Mouse (Mus musculus): ENCODE measurements at regions not wholly inside any gene's neighbourhood (a gene's known extent, or its start where the extent isn't known, plus 50 kb on each side); places are given as distances from the start of the nearest gene placed in this dataset.

- Histone ChIP-seq H3K36me3 (ENCODE audit: control insufficient read depth, insufficient read depth, low read length) (no peaks in the 10 kb centered on the region), H3K4me3 (ENCODE audit: low read depth, low read length) (no peak overlapping the region), H3K9ac (ENCODE audit: low read length) (no peak overlapping the region), H3K27ac (ENCODE audit: low read depth, low read length) (no peak overlapping the region), H3K27me3 (ENCODE audit: control insufficient read depth, insufficient read depth, low read length) (no peaks in the 10 kb centered on the region), H3K4me2 (ENCODE audit: low read depth) (no peak overlapping the region), H3K4me1 (ENCODE audit: control insufficient read depth, insufficient read depth, low read length) (no peaks in the 10 kb centered on the region), H3K9me3 (ENCODE audit: control insufficient read depth, low read length) (no peaks in the 10 kb centered on the region)
- DNase-seq (ENCODE audit: low spot score), result no peak
- WGBS, result 82% methylated on average over 3 of the region's 3 CpGs
- ATAC-seq (ENCODE audit: insufficient read depth, low FRiP score, low TSS enrichment), result no peak
These were observed 1172.6 kb upstream of the Gulo start for GRCm38 (mm10) chr14:67181586-67181985.

- H3K27ac ChIP-seq (ENCODE audit: low read depth, low read length), result no peak overlapping the region
- no peak overlapping the region for H3K4me3 ChIP-seq (ENCODE audit: low read depth, low read length)
- H3K4me1 ChIP-seq (ENCODE audit: control insufficient read depth, insufficient read depth, low read length), result no peaks in the 10 kb centered on the region
- no peak for ATAC-seq (ENCODE audit: insufficient read depth, low FRiP score, low TSS enrichment)
- no peaks in the 10 kb centered on the region for H3K27me3 ChIP-seq (ENCODE audit: control insufficient read depth, insufficient read depth, low read length)
- H3K9ac ChIP-seq (ENCODE audit: low read length), result no peak overlapping the region
- H3K4me2 ChIP-seq (ENCODE audit: low read depth), result no peak overlapping the region
- H3K36me3 ChIP-seq (ENCODE audit: control insufficient read depth, insufficient read depth, low read length), result no peaks in the 10 kb centered on the region
- DNase-seq (ENCODE audit: low spot score), result no peak
- H3K9me3 ChIP-seq (ENCODE audit: control insufficient read depth, low read length), result no peaks in the 10 kb centered on the region
These were observed 1170.5 kb upstream of the Gulo start for GRCm38 (mm10) chr14:67179549-67179948.

- Histone ChIP-seq H3K9ac (ENCODE audit: low read length) (no peak overlapping the region), H3K36me3 (ENCODE audit: control insufficient read depth, insufficient read depth, low read length) (no peaks in the 10 kb centered on the region), H3K4me3 (ENCODE audit: low read depth, low read length) (no peak overlapping the region), H3K27ac (ENCODE audit: low read depth, low read length) (no peak overlapping the region), H3K27me3 (ENCODE audit: control insufficient read depth, insufficient read depth, low read length) (no peaks in the 10 kb centered on the region), H3K4me2 (ENCODE audit: low read depth) (no peak overlapping the region), H3K4me1 (ENCODE audit: control insufficient read depth, insufficient read depth, low read length) (no peaks in the 10 kb centered on the region), H3K9me3 (ENCODE audit: control insufficient read depth, low read length) (no peaks in the 10 kb centered on the region)
- WGBS, result 48% methylated on average over 9 of the region's 9 CpGs
- DNase-seq (ENCODE audit: low spot score) (no peak), ATAC-seq (ENCODE audit: insufficient read depth, low FRiP score, low TSS enrichment) (no peak)
These were observed 1169.5 kb upstream of the Gulo start for GRCm38 (mm10) chr14:67178329-67179039.

GRCm38 (mm10) chr14:67176672-67177071 lies 1167.7 kb upstream of the Gulo start:
- H3K4me3 ChIP-seq (ENCODE audit: low read depth, low read length), result no peak overlapping the region
- no peak overlapping the region for H3K4me2 ChIP-seq (ENCODE audit: low read depth)
- H3K4me1 ChIP-seq (ENCODE audit: control insufficient read depth, insufficient read depth, low read length), result no peaks in the 10 kb centered on the region
- ATAC-seq (ENCODE audit: insufficient read depth, low FRiP score, low TSS enrichment), result no peak
- H3K9me3 ChIP-seq (ENCODE audit: control insufficient read depth, low read length), result no peaks in the 10 kb centered on the region
- H3K27ac ChIP-seq (ENCODE audit: low read depth, low read length), result no peak overlapping the region
- H3K27me3 ChIP-seq (ENCODE audit: control insufficient read depth, insufficient read depth, low read length), result no peaks in the 10 kb centered on the region
- no peaks in the 10 kb centered on the region for H3K36me3 ChIP-seq (ENCODE audit: control insufficient read depth, insufficient read depth, low read length)
- no peak overlapping the region for H3K9ac ChIP-seq (ENCODE audit: low read length)
- WGBS, result 74% methylated on average over 6 of the region's 6 CpGs
- no peak for DNase-seq (ENCODE audit: low spot score)

- WGBS, result 82% methylated on average over 6 of the region's 6 CpGs
- H3K9me3 ChIP-seq (ENCODE audit: control insufficient read depth, low read length), result no peaks in the 10 kb centered on the region
- DNase-seq (ENCODE audit: low spot score), result no peak
These were observed 1167.1 kb upstream of the Gulo start for GRCm38 (mm10) chr14:67176100-67176499.

GRCm38 (mm10) chr14:67174929-67175328 lies 1165.9 kb upstream of the Gulo start:
- Histone ChIP-seq H3K27ac (ENCODE audit: low read depth, low read length) (no peak overlapping the region), H3K9ac (ENCODE audit: low read length) (no peak overlapping the region), H3K27me3 (ENCODE audit: control insufficient read depth, insufficient read depth, low read length) (no peaks in the 10 kb centered on the region), H3K4me1 (ENCODE audit: control insufficient read depth, insufficient read depth, low read length) (no peaks in the 10 kb centered on the region), H3K36me3 (ENCODE audit: control insufficient read depth, insufficient read depth, low read length) (no peaks in the 10 kb centered on the region), H3K4me3 (ENCODE audit: low read depth, low read length) (no peak overlapping the region), H3K4me2 (ENCODE audit: low read depth) (no peak overlapping the region), H3K9me3 (ENCODE audit: control insufficient read depth, low read length) (no peaks in the 10 kb centered on the region)
- ATAC-seq (ENCODE audit: insufficient read depth, low FRiP score, low TSS enrichment) (no peak), DNase-seq (ENCODE audit: low spot score) (no peak)
- WGBS, result 84% methylated on average over 7 of the region's 7 CpGs

More at GRCm38 (mm10) chr14:67176100-67176499, 1167.1 kb upstream of the Gulo start:
- no peak for ATAC-seq (ENCODE audit: insufficient read depth, low FRiP score, low TSS enrichment)
- Histone ChIP-seq H3K4me2 (ENCODE audit: low read depth) (no peak overlapping the region), H3K27me3 (ENCODE audit: control insufficient read depth, insufficient read depth, low read length) (no peaks in the 10 kb centered on the region), H3K36me3 (ENCODE audit: control insufficient read depth, insufficient read depth, low read length) (no peaks in the 10 kb centered on the region), H3K27ac (ENCODE audit: low read depth, low read length) (no peak overlapping the region), H3K4me3 (ENCODE audit: low read depth, low read length) (no peak overlapping the region), H3K9ac (ENCODE audit: low read length) (no peak overlapping the region), H3K4me1 (ENCODE audit: control insufficient read depth, insufficient read depth, low read length) (no peaks in the 10 kb centered on the region)

- DNase-seq (ENCODE audit: low spot score) (no peak), ATAC-seq (ENCODE audit: insufficient read depth, low FRiP score, low TSS enrichment) (no peak)
- 93% methylated on average over 6 of the region's 6 CpGs for WGBS
- Histone ChIP-seq H3K9ac (ENCODE audit: low read length) (no peak overlapping the region), H3K36me3 (ENCODE audit: control insufficient read depth, insufficient read depth, low read length) (no peaks in the 10 kb centered on the region), H3K4me2 (ENCODE audit: low read depth) (no peak overlapping the region), H3K4me3 (ENCODE audit: low read depth, low read length) (no peak overlapping the region), H3K4me1 (ENCODE audit: control insufficient read depth, insufficient read depth, low read length) (no peaks in the 10 kb centered on the region), H3K27me3 (ENCODE audit: control insufficient read depth, insufficient read depth, low read length) (no peaks in the 10 kb centered on the region), H3K9me3 (ENCODE audit: control insufficient read depth, low read length) (no peaks in the 10 kb centered on the region), H3K27ac (ENCODE audit: low read depth, low read length) (no peak overlapping the region)
These were observed 1161.8 kb upstream of the Gulo start for GRCm38 (mm10) chr14:67170801-67171200.

- 40% methylated on average over 3 of the region's 3 CpGs for WGBS
These were observed 1161.2 kb upstream of the Gulo start for GRCm38 (mm10) chr14:67170248-67170647.

GRCm38 (mm10) chr14:67169201-67169600 lies 1160.2 kb upstream of the Gulo start:
- H3K4me1 ChIP-seq (ENCODE audit: control insufficient read depth, insufficient read depth, low read length), result no peaks in the 10 kb centered on the region
- H3K36me3 ChIP-seq (ENCODE audit: control insufficient read depth, insufficient read depth, low read length), result no peaks in the 10 kb centered on the region
- H3K4me3 ChIP-seq (ENCODE audit: low read depth, low read length), result no peak overlapping the region
- no peaks in the 10 kb centered on the region for H3K9me3 ChIP-seq (ENCODE audit: control insufficient read depth, low read length)
- no peak overlapping the region for H3K9ac ChIP-seq (ENCODE audit: low read length)
- ATAC-seq (ENCODE audit: insufficient read depth, low FRiP score, low TSS enrichment) (no peak), DNase-seq (ENCODE audit: low spot score) (no peak)
- no peaks in the 10 kb centered on the region for H3K27me3 ChIP-seq (ENCODE audit: control insufficient read depth, insufficient read depth, low read length)
- WGBS, result 82% methylated on average over 1 of the region's 1 CpGs
- H3K4me2 ChIP-seq (ENCODE audit: low read depth), result no peak overlapping the region
- no peak overlapping the region for H3K27ac ChIP-seq (ENCODE audit: low read depth, low read length)

More at GRCm38 (mm10) chr14:67170248-67170647, 1161.2 kb upstream of the Gulo start:
- H3K4me1 ChIP-seq (ENCODE audit: control insufficient read depth, insufficient read depth, low read length), result no peaks in the 10 kb centered on the region
- H3K27me3 ChIP-seq (ENCODE audit: control insufficient read depth, insufficient read depth, low read length), result no peaks in the 10 kb centered on the region
- H3K4me3 ChIP-seq (ENCODE audit: low read depth, low read length), result no peak overlapping the region
- ATAC-seq (ENCODE audit: insufficient read depth, low FRiP score, low TSS enrichment), result no peak
- no peak for DNase-seq (ENCODE audit: low spot score)
- no peak overlapping the region for H3K4me2 ChIP-seq (ENCODE audit: low read depth)
- no peaks in the 10 kb centered on the region for H3K9me3 ChIP-seq (ENCODE audit: control insufficient read depth, low read length)
- no peaks in the 10 kb centered on the region for H3K36me3 ChIP-seq (ENCODE audit: control insufficient read depth, insufficient read depth, low read length)
- no peak overlapping the region for H3K9ac ChIP-seq (ENCODE audit: low read length)
- no peak overlapping the region for H3K27ac ChIP-seq (ENCODE audit: low read depth, low read length)
